Mouse (Mus musculus) layer of hippocampus, adult 8-10 months (tissue): ENCODE data around the gene Kcns1. TPM values are rescaled to one million over a fixed set of nuclear protein-coding genes. Genes with fewer than 3 reads are reported as not detected.

Experiments used
- DNase-seq, 2 experiments: peaks; one replicate each; pipeline ENCODE4 v3.0.0; 2022; ENCODE audit warnings: low spot score in 2 of 2
- total RNA-seq, 4 experiments: library from RNA; stranded (reverse); gene quantifications; 2 replicates each; pipeline ENCODE4 v1.2.4; 2022

The Kcns1 gene
- total RNA-seq, 4 experiments from 2014 or later = 5.3 to 7.8 (median 6.2) TPM

DNA sequence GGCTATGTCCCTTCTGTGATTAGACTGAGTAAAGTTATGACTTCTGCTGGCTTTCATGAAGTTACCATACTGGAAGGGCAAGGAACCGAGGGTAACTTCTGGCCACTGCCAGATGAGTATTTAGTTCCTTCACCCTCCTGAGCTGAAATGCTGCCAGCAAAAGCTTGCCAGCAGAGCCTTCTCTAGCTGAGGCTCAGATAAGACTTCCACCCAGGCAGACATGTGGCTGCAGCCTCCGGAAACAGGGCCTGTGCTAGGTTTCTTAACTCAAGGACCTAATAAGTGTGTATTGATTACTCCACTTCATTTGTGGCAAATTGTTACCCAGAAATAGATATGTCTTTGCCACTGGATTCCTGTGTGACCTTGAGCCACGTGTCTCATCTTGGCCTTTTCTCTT is 2.5 kb upstream of the Kcns1 start:
- DNase-seq = no peak

GRCm38 (mm10) chr2:164170326-164170725 is 587 bp downstream of the Kcns1 start:
- no peak for DNase-seq

- DNase-seq = peak in 1 of 2 experiments; percentile 26
Measured at GRCm38 (mm10) chr2:164168571-164168946, 2.4 kb downstream of the Kcns1 start.

GRCm38 (mm10) chr2:164167752-164168570 is 3.0 kb downstream of the Kcns1 start:
- DNase-seq = no peak

DNA sequence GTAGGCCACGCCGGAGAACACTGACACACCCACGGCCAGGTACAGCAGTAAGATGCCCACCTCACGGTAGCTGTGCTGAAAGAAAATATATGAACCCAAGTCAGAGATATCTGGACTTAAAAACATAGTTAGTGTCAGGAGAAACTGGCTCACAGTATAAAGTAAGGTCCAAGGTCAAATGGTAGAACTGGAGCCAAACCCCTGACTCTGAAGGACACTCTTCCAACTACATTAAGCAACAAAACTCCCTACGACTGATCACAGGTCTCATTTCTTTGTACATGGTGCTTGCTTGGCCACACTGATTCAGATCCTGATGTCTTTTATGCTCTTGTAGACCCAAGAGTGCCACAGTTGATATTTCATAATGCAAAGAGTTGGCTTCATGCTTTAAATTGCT is 6.0 kb downstream of the Kcns1 start:
- DNase-seq = no peak

DNA sequence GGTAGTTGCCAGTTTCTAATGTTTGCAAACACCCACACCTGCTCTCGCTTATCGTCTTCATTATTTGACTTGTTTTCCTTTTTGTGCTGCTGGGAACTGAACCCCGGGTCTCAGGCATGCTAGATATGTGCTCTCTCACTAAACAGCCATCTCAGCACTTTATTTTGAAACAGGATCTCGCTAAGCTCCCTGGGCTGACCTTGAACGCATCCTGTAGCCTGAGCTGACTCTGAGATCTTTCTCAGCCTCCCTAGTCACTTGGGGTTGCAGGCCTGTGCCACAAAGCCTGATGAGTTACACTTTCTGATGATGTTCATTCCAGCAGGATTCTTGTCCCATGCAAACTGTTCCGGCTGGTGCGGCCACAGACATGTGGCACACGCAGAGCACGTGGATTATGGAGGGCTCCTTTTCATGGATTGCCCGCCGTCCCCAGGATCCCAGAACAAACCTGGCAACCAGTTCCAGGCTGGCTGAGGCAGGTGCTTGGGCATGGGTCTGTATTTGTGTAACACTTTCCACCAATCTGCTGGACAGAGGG is 9.3 kb downstream of the Kcns1 start:
- DNase-seq = no peak

GRCm38 (mm10) chr2:164158838-164159237 is 12.1 kb downstream of the Kcns1 start:
- no peak for DNase-seq

DNA sequence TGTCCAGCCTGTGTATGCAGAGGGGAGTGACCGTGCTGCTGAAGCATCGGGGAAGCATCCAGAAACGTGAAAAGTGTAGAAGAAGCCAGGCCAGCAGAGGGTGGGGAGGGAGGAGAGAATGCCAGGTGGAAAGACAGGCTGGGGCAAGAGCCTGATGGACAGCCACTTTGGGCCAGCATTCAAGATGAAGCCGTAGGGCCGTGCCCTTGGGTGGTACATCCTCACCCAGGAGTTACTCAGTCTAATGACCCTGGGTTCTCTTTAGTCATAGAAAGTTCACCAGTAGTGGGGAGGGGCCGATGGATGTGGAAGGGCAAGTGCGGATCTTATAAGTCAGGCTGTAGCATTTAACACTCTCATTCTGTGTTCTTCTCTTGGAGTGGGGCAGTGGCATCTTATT is 14.8 kb downstream of the Kcns1 start:
- no peak for DNase-seq

DNA sequence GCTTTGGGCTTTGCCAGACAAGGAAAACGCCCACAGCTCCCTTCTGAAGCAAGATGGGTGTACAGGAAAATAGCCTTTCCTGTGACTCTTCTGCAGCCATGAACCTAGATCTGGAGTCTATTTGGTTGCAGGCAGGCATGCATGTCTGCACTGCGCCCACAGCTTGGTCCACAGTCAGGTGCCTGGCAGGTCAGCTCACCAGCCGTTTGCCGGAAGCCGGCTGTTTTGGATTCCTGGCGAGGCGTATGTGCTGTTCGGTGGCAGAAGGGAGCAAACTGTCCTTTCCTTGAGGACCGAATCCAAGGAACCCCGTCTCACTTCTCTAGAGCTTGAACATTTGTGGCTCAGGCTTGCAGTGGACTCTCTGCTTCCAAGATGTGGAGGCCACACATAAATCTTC is 16.9 kb downstream of the Kcns1 start:
- DNase-seq = no peak

- DNase-seq = no peak
Measured at GRCm38 (mm10) chr2:164152341-164152740, 18.6 kb downstream of the Kcns1 start.

- DNase-seq = no peak
Measured at GRCm38 (mm10) chr2:164150086-164150760, 20.7 kb downstream of the Kcns1 start.

DNA sequence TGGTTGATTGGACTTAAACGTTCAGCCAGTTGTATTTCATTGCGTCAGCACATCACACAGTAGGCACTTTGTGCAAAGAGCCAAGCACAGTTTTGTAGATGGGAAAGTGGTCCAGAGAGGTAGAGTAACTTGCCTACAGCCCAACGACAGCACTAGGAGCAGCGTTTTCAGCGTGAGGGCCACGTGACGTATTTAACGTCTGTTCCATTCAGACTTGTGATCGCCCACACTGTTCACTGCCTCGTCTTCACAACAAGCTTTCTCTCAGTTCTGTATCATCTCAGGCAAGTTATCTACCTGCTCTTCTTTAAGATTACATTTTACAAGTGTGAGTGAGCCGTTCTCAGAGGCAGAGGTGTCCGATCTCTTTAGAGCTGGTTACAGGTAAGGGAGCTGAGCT is 24.4 kb downstream of the Kcns1 start:
- no peak for DNase-seq

DNA sequence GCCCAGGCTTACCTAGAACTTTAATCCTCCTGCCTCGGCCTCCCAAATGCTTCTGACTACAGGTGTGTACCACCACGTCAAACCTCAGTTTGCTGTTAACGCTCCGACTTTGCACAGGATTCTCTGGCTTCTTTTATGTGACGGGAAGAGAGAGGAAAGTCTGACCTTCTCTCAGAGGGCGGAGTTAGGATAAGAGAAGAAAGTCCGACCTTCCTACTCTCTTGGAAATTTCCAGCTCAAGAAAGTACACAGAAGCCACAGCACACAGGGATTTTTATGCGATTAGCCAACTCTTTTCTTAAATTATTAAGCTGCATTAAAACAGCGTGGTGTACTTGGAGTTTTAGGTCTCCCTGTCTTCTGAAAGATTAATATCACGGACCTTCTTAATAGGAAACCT is 26.4 kb downstream of the Kcns1 start:
- DNase-seq = no peak

DNA sequence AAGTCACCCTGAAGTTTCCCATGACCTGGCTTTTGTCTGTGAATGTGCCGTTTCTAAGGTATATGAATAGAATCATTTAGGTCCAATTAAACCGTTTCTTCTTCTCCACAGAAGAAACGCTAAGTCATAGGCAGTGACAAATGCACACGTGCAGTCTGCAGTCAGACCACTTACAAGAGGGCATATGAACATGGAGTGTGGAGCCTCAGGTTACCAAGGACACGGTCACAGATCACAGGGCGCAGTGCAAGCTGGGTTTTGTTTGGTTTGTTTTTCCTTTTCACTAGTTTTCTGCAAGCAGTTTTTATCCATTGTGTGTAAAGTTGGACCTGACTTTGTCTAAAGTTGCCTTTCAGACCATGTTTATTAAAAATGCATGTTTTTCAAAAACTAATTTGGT is 26.9 kb downstream of the Kcns1 start:
- no peak for DNase-seq

DNA sequence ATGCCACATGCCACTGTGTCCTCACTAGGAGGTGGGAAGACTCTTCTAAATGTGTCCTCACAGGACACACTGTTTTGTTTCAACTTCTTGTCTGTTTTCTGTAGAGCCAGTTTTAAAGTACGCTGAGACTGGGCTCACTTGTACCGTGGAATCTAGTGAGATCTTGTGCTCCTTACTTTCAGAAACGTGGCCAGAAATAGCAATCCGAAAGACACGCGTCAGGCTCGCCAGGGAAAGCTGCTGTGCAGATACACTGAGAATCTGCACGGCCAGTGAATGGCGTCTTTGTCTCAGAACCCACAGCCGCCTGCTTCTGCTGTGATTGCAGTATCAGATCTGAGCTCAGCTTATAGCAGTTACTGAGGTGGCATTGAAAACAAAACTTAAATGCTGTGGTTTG is 28.9 kb downstream of the Kcns1 start:
- DNase-seq = peak in 1 of 2 experiments; percentile 46

DNA sequence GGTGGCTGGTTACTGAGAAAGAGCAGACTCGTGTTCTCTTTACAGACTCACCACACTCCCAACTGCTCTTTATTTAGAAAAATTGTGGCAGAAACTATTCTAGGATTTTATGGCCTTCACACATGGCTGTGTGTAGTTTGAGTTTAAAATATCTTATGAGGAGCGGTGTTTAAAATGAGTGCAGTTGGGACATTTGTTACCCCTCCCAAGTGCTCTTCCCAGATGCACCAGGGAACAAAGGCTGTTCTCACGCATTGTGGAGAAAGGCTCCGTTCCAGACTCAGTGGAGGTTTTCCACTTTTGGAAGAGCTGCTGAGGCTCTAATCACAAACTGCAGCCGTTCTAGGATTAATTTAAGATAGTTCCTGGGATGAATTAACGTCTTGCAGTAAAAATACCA is 33.2 kb downstream of the Kcns1 start:
- peak; percentile 29 to 33 for DNase-seq

DNA sequence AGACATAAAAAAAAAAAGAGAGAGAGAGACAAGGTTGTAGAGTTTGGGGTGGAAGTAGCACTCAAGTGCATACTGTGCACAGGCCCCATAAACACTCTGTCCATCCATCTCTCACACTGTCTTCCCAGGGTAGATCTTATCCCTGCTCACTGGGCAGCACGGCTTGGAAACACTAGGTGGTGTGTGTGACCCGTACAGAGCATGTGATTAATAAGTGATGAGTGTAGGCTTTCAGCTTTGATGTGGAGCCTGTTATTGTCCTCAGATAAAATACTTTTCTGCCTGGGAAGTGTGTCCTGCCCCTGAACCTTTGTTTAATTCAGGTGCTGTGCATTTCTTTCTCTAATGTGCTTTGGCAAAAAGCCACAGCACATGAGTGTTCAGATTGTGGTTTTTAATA is 34.5 kb downstream of the Kcns1 start:
- DNase-seq = no peak

GRCm38 (mm10) chr2:164135367-164135766 is 35.5 kb downstream of the Kcns1 start:
- DNase-seq = no peak

DNA sequence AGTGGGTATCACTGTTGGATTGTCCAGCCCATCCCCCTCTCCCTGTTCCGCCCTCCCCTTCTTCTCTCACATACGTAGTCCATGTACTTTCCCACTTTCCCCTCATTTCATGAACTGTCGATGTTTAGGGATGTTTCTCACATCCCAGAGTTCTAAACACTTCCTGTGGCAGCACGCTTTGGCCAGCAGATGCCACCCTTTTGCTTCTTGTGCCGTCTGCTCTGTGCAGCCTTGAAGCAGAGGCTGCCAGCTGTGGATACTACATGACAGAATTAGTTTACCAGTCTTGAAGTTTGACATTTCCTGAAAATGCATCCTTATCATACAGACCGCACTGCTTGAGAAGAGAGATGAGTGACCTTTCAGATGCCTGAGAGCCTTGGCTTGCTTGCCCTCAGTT is 36.4 kb downstream of the Kcns1 start:
- peak in 1 of 2 experiments; percentile 39 for DNase-seq

DNA sequence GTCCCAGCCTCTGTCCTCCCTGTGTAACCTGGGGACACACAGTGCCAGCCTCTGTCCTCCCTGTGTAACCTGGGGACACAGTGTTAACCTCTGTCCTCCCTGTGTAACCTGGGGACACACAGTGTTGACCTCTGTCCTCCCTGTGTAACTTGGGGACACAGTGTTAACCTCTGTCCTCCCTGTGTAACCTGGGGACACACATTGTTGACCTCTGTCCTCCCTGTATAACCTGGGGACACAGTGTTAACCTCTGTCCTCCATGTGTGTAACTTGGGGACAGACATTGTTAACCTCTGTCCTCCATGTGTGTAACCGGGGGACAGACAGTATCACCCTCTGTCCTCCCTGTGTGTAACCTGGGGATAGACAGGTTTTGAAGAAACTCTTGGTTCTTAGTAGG is 39.3 kb downstream of the Kcns1 start:
- DNase-seq = no peak

DNA sequence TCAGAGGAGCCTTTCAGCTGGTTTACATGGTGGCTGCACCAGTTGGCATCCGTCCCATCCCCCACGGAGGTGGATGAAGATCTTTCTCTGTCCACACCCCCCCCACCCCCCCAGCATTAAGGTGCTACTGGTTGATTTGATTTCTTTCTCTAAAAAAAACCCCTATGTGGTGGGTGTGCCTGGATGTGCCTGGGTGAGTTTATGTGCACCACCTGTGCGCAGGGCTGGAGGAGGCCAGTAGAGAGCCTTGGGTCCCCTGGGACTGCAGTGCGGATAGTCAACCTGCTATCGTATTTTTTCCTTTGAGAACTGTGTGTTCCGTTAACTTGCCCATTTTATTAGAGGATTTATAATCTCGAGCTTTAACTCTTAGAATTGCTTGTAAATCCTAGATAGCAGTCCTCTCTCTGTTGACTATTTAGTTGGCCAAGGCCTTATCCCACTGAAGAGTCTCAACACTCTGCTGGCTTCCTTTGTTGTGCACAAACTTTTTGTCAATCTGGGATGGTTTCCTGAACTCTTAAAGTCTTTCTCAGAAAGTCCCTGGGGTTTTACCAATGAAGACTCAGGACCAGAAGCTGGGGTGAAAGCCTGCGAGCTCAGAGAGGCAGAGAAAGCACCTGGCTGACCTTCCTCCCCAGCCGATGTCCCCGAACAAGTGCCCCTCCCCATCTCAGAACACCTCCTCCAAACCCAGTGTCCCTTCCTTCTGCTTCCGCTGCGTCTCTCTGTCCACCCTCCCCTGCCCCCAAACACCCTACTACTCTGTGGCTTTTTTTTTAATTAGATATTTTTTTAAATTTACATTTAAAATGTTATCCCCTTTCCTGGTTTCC is 42.1 kb downstream of the Kcns1 start:
- no peak for DNase-seq

DNA sequence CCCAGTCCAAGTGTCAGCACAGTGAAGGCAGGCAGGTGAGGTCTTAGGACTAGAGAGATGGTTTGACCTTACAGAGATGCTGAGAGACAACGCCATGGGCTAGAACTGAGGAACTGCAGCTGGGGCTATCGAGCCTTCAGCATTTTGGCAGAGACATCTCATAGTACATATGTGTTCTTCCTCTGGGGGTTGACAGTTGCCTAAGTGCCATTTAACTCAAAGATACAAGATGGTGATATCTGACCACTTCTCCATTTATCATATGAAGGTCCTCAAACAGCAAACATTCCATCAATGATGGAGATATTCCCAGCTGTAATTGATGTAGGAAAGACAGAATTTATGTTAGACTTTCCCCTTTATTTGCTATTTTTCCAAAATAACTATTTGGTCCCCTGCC is 43.6 kb downstream of the Kcns1 start:
- DNase-seq = no peak
